Mouse (Mus musculus) splenic B cell, adult 2 months (primary cell): Measurements from ENCODE around the gene Dnajc13.

ENCODE experiments used
- DNase-seq: peaks from one replicate; pipeline ENCODE4 v3.0.0-alpha.2; 2011; ENCODE audit warnings: low read depth, low spot score
- H3K27me3 ChIP-seq: 2 replicates; pipeline ENCODE4 v1.6.1; 2012; ENCODE audit warnings: mild to moderate bottlenecking, low read length, moderate library complexity, mixed read lengths; ENCODE audit not compliant: control insufficient read depth, poor library complexity, insufficient read depth, severe bottlenecking
- H3K36me3 ChIP-seq: 2 replicates; pipeline ENCODE4 v1.6.1; 2012; ENCODE audit warnings: mild to moderate bottlenecking, low read length, moderate library complexity, mixed read lengths; ENCODE audit not compliant: control insufficient read depth, poor library complexity, insufficient read depth, severe bottlenecking

Gene Dnajc13

DNA sequence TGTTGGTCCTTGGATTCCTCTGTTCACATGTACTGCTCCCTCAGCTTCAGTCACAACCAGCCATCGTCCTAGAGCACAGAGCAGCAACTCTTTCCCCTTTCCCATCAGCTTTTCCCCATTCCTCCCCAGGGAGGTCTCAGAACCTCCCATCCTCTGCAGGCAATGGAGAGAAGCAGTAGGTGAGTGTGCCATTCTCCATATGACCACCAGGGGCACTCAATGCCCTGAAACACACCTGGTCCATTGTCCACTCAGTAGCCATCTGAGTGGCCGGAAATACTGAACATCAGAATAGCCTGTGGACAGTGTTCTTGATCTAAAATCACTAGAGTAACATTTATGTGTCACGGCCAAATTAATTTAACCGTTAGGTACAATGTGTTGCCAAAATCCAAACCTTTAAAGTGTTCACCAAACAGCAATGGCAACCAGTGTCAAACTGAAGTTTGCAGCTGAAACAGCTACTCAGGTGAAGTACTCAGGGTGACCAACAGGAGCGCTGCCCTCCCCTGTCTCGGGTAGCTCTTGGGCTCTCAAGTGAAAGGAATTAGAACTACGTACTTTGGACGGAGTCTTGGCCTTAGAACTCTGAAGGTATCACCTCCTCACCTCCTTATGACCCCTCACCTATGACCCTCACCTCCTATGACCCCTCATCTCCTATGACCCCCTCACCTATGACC is 118.3 kb downstream of the Dnajc13 start:
- no peaks in the 10 kb centered on the region for H3K27me3 ChIP-seq
- H3K36me3 ChIP-seq = no peaks in the 10 kb centered on the region
- DNase-seq = peak; percentile 22

DNA sequence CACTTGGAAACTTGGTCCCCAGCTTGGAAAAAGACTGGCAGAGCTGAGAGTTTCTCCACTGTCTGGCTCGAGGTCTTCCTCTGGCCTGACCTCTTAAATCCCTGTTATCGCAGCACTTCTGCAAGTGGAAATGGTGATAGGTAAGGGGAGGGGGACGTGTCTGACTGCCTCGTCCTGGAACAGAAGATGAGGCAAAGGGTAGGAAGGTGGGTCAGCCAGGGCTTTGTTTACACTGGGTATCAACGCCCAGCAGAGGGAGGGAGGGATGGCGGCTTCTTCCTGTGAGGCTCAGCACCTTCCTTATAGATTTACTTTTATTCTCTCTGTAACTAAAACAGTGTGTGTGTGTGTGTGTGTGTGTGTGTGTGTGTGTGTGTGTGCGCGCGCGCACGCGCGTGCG is 119.9 kb downstream of the Dnajc13 start:
- DNase-seq = no peak

GRCm38 (mm10) chr9:104140351-104140750 is 122.4 kb downstream of the Dnajc13 start:
- no peak for DNase-seq
- Histone ChIP-seq H3K27me3 (no peaks in the 10 kb centered on the region), H3K36me3 (no peaks in the 10 kb centered on the region)

More for the DNA sequence above, 119.9 kb downstream of the Dnajc13 start:
- no peaks in the 10 kb centered on the region for H3K27me3 ChIP-seq
- H3K36me3 ChIP-seq = no peaks in the 10 kb centered on the region

- DNase-seq = no peak
- Histone ChIP-seq H3K27me3 (no peaks in the 10 kb centered on the region), H3K36me3 (0 out of 2 replicates have a peak, but pooled peaks cover 2% of the 10 kb centered on the region)
These were observed 132.5 kb downstream of the Dnajc13 start for GRCm38 (mm10) chr9:104130141-104130755.

- DNase-seq = no peak
- Histone ChIP-seq H3K27me3 (no peaks in the 10 kb centered on the region), H3K36me3 (0 out of 2 replicates have a peak, but pooled peaks cover 2% of the 10 kb centered on the region)
These were observed 134.6 kb downstream of the Dnajc13 start for GRCm38 (mm10) chr9:104128110-104128509.

DNA sequence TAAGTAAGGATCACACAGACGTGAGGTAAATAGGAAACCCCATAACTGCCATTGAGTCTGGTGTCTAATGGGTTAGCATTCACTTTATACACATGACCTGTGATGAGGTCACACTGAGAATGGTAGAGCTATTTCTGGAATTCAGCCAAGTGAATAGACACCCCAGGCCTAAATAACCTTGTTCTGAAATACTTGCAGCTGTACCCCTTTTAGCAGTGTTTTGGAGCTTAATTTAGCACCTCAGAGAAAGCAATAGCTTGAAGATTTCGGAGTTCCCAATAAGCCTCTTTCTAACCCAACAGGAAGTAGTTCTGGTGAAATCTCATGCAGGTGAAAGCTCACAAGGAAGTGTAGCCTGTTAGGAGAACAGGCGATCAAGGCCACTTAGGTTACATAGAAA is 135.9 kb downstream of the Dnajc13 start, which contains the start of gene Ackr4:
TSS of gene Ackr4 (minus strand) at position 101 of the 400 bp plus-strand sequence.
- Histone ChIP-seq H3K36me3 (0 out of 2 replicates have a peak, but pooled peaks cover 2% of the 10 kb centered on the region), H3K27me3 (no peaks in the 10 kb centered on the region)
- no peak for DNase-seq

GRCm38 (mm10) chr9:104123622-104124021 is 139.1 kb downstream of the Dnajc13 start:
- Histone ChIP-seq H3K36me3 (0 out of 2 replicates have a peak, but pooled peaks cover 2% of the 10 kb centered on the region), H3K27me3 (no peaks in the 10 kb centered on the region)
- no peak for DNase-seq

DNA sequence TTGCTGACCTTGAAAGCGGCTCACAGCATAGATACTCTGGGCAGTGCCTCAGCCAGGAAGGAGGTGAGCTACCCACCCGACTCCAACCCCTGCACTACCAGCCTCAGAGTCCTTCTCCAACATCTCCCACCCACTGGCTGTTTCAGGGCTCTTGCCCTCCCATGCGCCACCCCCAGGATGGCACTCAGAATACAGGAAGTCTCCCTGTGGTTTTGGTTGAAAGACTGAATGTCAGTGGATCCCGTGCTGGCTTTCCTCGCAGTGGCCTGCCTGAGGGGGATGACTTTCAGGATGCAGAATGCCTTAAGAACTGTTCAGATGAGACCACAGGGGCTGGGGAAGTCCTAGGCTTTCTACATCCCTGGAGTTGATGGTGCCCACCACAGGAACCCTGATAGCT is 139.6 kb downstream of the Dnajc13 start:
- no peak for DNase-seq
- 0 out of 2 replicates have a peak, but pooled peaks cover 2% of the 10 kb centered on the region for H3K36me3 ChIP-seq
- H3K27me3 ChIP-seq = no peaks in the 10 kb centered on the region

- DNase-seq = no peak
- Histone ChIP-seq H3K27me3 (no peaks in the 10 kb centered on the region), H3K36me3 (no peaks in the 10 kb centered on the region)
These were observed 153.6 kb downstream of the Dnajc13 start for GRCm38 (mm10) chr9:104109151-104109550.

GRCm38 (mm10) chr9:104108571-104109143 is 154.1 kb downstream of the Dnajc13 start:
- DNase-seq = no peak
- no peaks in the 10 kb centered on the region for H3K36me3 ChIP-seq
- no peaks in the 10 kb centered on the region for H3K27me3 ChIP-seq

DNA sequence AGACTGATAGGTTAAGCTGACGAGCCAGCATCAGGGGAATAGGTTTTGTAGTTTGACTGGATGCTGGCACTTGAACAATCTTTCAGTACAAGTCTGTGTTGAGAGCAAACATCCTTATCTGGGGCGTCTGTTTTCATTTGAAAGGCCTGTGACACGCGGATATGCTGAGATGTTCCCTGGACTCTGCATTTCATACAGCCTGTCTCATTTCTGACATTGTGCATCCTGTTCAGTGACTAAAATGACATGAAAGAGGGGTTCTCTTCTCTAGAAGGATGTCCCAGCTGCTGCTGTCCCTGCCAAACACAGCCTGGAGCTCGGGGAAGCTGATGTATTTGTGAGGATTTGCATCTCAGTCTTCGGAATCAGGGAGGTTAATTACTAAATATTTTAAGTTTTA is 155.2 kb downstream of the Dnajc13 start:
- no peak for DNase-seq
- Histone ChIP-seq H3K36me3 (no peaks in the 10 kb centered on the region), H3K27me3 (no peaks in the 10 kb centered on the region)

DNA sequence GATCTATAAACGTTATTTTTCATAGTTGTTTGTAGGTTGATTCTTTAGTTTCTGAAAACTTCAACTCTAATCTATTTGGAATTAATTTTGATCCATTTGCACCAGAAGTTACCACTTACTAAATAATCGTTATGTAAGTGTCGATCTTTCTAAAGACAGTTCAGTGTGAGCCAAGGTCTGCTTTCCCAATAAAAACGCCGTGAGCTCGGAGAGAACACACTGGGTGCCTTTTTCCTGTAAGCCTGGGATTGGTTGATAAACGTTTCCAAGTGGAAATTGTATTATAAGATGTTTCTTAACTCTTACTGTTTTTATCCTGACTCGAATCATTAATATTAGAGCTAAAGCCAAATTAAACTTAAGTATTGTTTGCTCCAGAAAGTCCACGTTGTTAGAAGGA is 155.8 kb downstream of the Dnajc13 start:
- no peak for DNase-seq
- Histone ChIP-seq H3K27me3 (no peaks in the 10 kb centered on the region), H3K36me3 (no peaks in the 10 kb centered on the region)

GRCm38 (mm10) chr9:104104986-104105385 is 157.7 kb downstream of the Dnajc13 start:
- DNase-seq = no peak
- H3K36me3 ChIP-seq = no peaks in the 10 kb centered on the region
- H3K27me3 ChIP-seq = no peaks in the 10 kb centered on the region

GRCm38 (mm10) chr9:104102901-104103300 is 159.8 kb downstream of the Dnajc13 start:
- Histone ChIP-seq H3K36me3 (no peaks in the 10 kb centered on the region), H3K27me3 (no peaks in the 10 kb centered on the region)
- no peak for DNase-seq

DNA sequence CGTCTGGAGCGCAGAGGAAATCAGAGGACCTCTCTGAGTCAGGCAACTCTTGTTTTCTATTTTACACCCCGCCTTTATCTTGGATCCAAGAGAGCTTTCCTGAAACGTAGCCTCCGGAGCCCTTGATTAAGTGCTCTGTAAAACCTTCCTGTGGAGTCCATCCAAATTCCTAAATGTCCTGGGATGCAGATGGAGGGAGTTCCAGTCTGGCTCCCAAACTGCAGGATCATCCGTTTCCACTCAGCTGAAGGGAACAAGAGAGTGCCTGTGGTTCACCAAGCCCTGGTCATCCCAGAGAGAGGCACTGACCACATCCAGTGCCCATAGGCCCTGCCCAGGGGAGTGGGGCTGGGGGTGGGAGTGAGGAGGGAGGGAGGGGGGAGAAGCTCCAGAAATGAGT is 160.4 kb downstream of the Dnajc13 start:
- H3K27me3 ChIP-seq = no peaks in the 10 kb centered on the region
- no peaks in the 10 kb centered on the region for H3K36me3 ChIP-seq
- no peak for DNase-seq
